Mouse (Mus musculus) right cerebral cortex, postnatal 14 days (tissue): Measurements from ENCODE around the gene Tmem167.

Experiments
- DNase-seq: peaks from one replicate; pipeline ENCODE4 v3.0.0; 2022

The Tmem167 gene

GRCm38 (mm10) chr13:90186694-90187093 lies 97.8 kb downstream of the Tmem167 start:
- DNase-seq, result no peak

GRCm38 (mm10) chr13:90188021-90188420 lies 99.1 kb downstream of the Tmem167 start:
- DNase-seq, result no peak

- no peak for DNase-seq
Measured at GRCm38 (mm10) chr13:90191794-90192193, 102.9 kb downstream of the Tmem167 start.
